Mouse (Mus musculus) midbrain, embryonic 10.5 days (tissue): Measurements from ENCODE around the gene Sik1. TPM values are rescaled to one million over a fixed set of nuclear protein-coding genes. Genes with fewer than 3 reads are reported as not detected.
A peak's percentile ranks its signal among the peaks of the same experiment; 100 is the strongest.

Experiments
- DNase-seq: peaks from one replicate; pipeline ENCODE4 v3.0.0-alpha.2; 2017; ENCODE audit warnings: low spot score
- H3K27ac ChIP-seq: fragments of 300-500 bp; sonication (generic); replicated peaks from 2 replicates; pipeline ENCODE4 v1.5.1; 2016; ENCODE audit warnings: mild to moderate bottlenecking
- H3K27me3 ChIP-seq: fragments of 300-500 bp; sonication (generic); 2 replicates; pipeline ENCODE4 v1.6.1; 2016; ENCODE audit warnings: low read depth, mild to moderate bottlenecking; ENCODE audit not compliant: poor library complexity, severe bottlenecking
- H3K36me3 ChIP-seq: fragments of 300-500 bp; sonication (generic); 2 replicates; pipeline ENCODE4 v1.6.1; 2016; ENCODE audit warnings: mild to moderate bottlenecking, moderate library complexity
- H3K4me1 ChIP-seq: fragments of 300-500 bp; sonication (generic); 2 replicates; pipeline ENCODE4 v1.6.1; 2016
- H3K4me3 ChIP-seq: fragments of 300-500 bp; sonication (generic); 2 replicates; pipeline ENCODE4 v1.5.1; 2016; ENCODE audit warnings: mild to moderate bottlenecking, moderate library complexity
- H3K9me3 ChIP-seq: fragments of 300-500 bp; sonication (generic); replicated peaks from 2 replicates; pipeline ENCODE4 v1.6.1; 2016; ENCODE audit warnings: mild to moderate bottlenecking
- WGBS: fragments of 180-500 bp; shearing (Covaris S2); methylation state at CpG from one replicate; pipeline ENCODE4 v1.1.7; 2016; 5-methylcytosine and 5-hydroxymethylcytosine counted together
- polyA plus RNA-seq: library from polyadenylated mRNA; unstranded; fragments of >200 nt; fragmentation: Nextera tagmentation; extraction: Ambion mirVana; gene quantifications from 2 replicates; pipeline ENCODE4 v1.2.1, GENCODE M21; 2016

Gene Sik1
- polyA plus RNA-seq, 1 experiment from 2014 or later: 9.2 TPM

- no peaks in the 10 kb centered on the region for H3K36me3 ChIP-seq
- H3K27me3 ChIP-seq: no peaks in the 10 kb centered on the region
- no peaks in the 10 kb centered on the region for H3K9me3 ChIP-seq
- no peak overlapping the region for H3K4me3 ChIP-seq
- 90% methylated on average over 8 of the region's 8 CpGs for WGBS
- H3K4me1 ChIP-seq: peaks cover 39% of the 10 kb centered on the region
- no peak overlapping the region; the same call in 1 of the 2 replicates for H3K27ac ChIP-seq
- DNase-seq: no peak
Observed at GRCm38 (mm10) chr17:31873185-31873870, 17.7 kb upstream of the Sik1 start.

- DNase-seq: no peak
- WGBS: 75% methylated on average over 7 of the region's 7 CpGs
- Histone ChIP-seq H3K4me3 (no peak overlapping the region), H3K27me3 (no peaks in the 10 kb centered on the region), H3K9me3 (no peaks in the 10 kb centered on the region), H3K27ac (no peak overlapping the region; the same call in 1 of the 2 replicates), H3K36me3 (no peaks in the 10 kb centered on the region), H3K4me1 (peaks cover 35% of the 10 kb centered on the region)
Observed at GRCm38 (mm10) chr17:31872826-31873165, 17.2 kb upstream of the Sik1 start.

- H3K27ac ChIP-seq: no peak overlapping the region
- no peaks in the 10 kb centered on the region for H3K36me3 ChIP-seq
- H3K4me3 ChIP-seq: no peak overlapping the region
- WGBS: 87% methylated on average over 14 of the region's 14 CpGs
- no peaks in the 10 kb centered on the region for H3K9me3 ChIP-seq
- peaks cover 29% of the 10 kb centered on the region for H3K4me1 ChIP-seq
- DNase-seq: no peak
- H3K27me3 ChIP-seq: no peaks in the 10 kb centered on the region
Observed at GRCm38 (mm10) chr17:31871968-31872825, 16.6 kb upstream of the Sik1 start.

GRCm38 (mm10) chr17:31870931-31871421 is 15.4 kb upstream of the Sik1 start:
- H3K27ac ChIP-seq: no peak overlapping the region; the same call in 1 of the 2 replicates
- no peak for DNase-seq
- WGBS: 24% methylated on average over 13 of the region's 13 CpGs

GRCm38 (mm10) chr17:31870446-31870845 is 14.8 kb upstream of the Sik1 start:
- WGBS: 80% methylated on average over 9 of the region's 9 CpGs
- Histone ChIP-seq H3K36me3 (no peaks in the 10 kb centered on the region), H3K27me3 (no peaks in the 10 kb centered on the region), H3K27ac (no peak overlapping the region; the same call in 1 of the 2 replicates), H3K4me1 (peaks cover 27% of the 10 kb centered on the region), H3K4me3 (no peak overlapping the region), H3K9me3 (no peaks in the 10 kb centered on the region)
- no peak for DNase-seq

More at GRCm38 (mm10) chr17:31870931-31871421, 15.4 kb upstream of the Sik1 start:
- no peak overlapping the region for H3K4me3 ChIP-seq
- H3K4me1 ChIP-seq: peaks cover 22% of the 10 kb centered on the region
- no peaks in the 10 kb centered on the region for H3K36me3 ChIP-seq
- no peaks in the 10 kb centered on the region for H3K9me3 ChIP-seq
- no peaks in the 10 kb centered on the region for H3K27me3 ChIP-seq

GRCm38 (mm10) chr17:31868076-31868475 is 12.5 kb upstream of the Sik1 start:
- peaks cover 25% of the 10 kb centered on the region for H3K4me1 ChIP-seq
- H3K4me3 ChIP-seq: no peak overlapping the region
- no peaks in the 10 kb centered on the region for H3K9me3 ChIP-seq
- H3K27ac ChIP-seq: no peak overlapping the region
- no peaks in the 10 kb centered on the region for H3K27me3 ChIP-seq
- no peaks in the 10 kb centered on the region for H3K36me3 ChIP-seq
- DNase-seq: no peak
- 94% methylated on average over 4 of the region's 4 CpGs for WGBS

GRCm38 (mm10) chr17:31867061-31867460 is 11.5 kb upstream of the Sik1 start:
- no peak overlapping the region for H3K27ac ChIP-seq
- H3K36me3 ChIP-seq: no peaks in the 10 kb centered on the region
- peaks cover 18% of the 10 kb centered on the region for H3K4me1 ChIP-seq
- DNase-seq: no peak
- H3K27me3 ChIP-seq: no peaks in the 10 kb centered on the region
- H3K4me3 ChIP-seq: no peak overlapping the region
- 93% methylated on average over 7 of the region's 7 CpGs for WGBS
- no peaks in the 10 kb centered on the region for H3K9me3 ChIP-seq

GRCm38 (mm10) chr17:31865636-31866035 is 10.0 kb upstream of the Sik1 start:
- no peaks in the 10 kb centered on the region for H3K9me3 ChIP-seq
- no peaks in the 10 kb centered on the region for H3K36me3 ChIP-seq
- no peak overlapping the region for H3K27ac ChIP-seq
- no peaks in the 10 kb centered on the region for H3K27me3 ChIP-seq
- no peak for DNase-seq
- H3K4me1 ChIP-seq: peaks cover 11% of the 10 kb centered on the region
- no peak overlapping the region for H3K4me3 ChIP-seq
- WGBS: 83% methylated on average over 7 of the region's 7 CpGs

GRCm38 (mm10) chr17:31864666-31865450 is 9.3 kb upstream of the Sik1 start:
- DNase-seq: no peak
- Histone ChIP-seq H3K4me3 (no peak overlapping the region), H3K27ac (peak overlapping the region; percentile 28; the same call in 1 of the 2 replicates), H3K36me3 (no peaks in the 10 kb centered on the region), H3K4me1 (peaks cover 10% of the 10 kb centered on the region), H3K27me3 (no peaks in the 10 kb centered on the region), H3K9me3 (no peaks in the 10 kb centered on the region)
- 84% methylated on average over 11 of the region's 11 CpGs for WGBS

GRCm38 (mm10) chr17:31863151-31863815 is 7.7 kb upstream of the Sik1 start:
- no peak for DNase-seq
- Histone ChIP-seq H3K27ac (no peak overlapping the region), H3K27me3 (peaks cover 1% of the 10 kb centered on the region; the same call in 1 of the 2 replicates), H3K36me3 (no peaks in the 10 kb centered on the region), H3K4me1 (peaks cover 10% of the 10 kb centered on the region), H3K9me3 (no peaks in the 10 kb centered on the region), H3K4me3 (no peak overlapping the region)
- 90% methylated on average over 10 of the region's 10 CpGs for WGBS

- Histone ChIP-seq H3K27me3 (peaks cover 4% of the 10 kb centered on the region; the same call in 1 of the 2 replicates), H3K36me3 (no peaks in the 10 kb centered on the region), H3K4me1 (peaks cover 16% of the 10 kb centered on the region), H3K4me3 (no peak overlapping the region), H3K9me3 (no peaks in the 10 kb centered on the region), H3K27ac (no peak overlapping the region)
- no peak for DNase-seq
- 92% methylated on average over 6 of the region's 6 CpGs for WGBS
Observed at GRCm38 (mm10) chr17:31862136-31862535, 6.5 kb upstream of the Sik1 start.

- DNase-seq: no peak
- Histone ChIP-seq H3K27ac (no peak overlapping the region), H3K27me3 (peaks cover 4% of the 10 kb centered on the region; the same call in 1 of the 2 replicates), H3K4me3 (no peak overlapping the region), H3K9me3 (no peaks in the 10 kb centered on the region), H3K4me1 (peaks cover 21% of the 10 kb centered on the region), H3K36me3 (no peaks in the 10 kb centered on the region)
- WGBS: 92% methylated on average over 5 of the region's 5 CpGs
Observed at GRCm38 (mm10) chr17:31861661-31862060, 6.1 kb upstream of the Sik1 start.
